Mouse (Mus musculus): ENCODE results near the gene Hacd1. TPM values are rescaled to one million over a fixed set of nuclear protein-coding genes. Genes with fewer than 3 reads are reported as not detected.

The Hacd1 gene
- total RNA-seq, 2 experiments from 2014 or later: 62.1 to 73.0 TPM

GRCm38 (mm10) chr2:14043011-14043410 is 12.9 kb downstream of the Hacd1 start:
- no peak for ATAC-seq (replicated peaks; ENCODE audit: low FRiP score, low TSS enrichment, poor library complexity, severe bottlenecking)

GRCm38 (mm10) chr2:14041249-14041648 is 14.7 kb downstream of the Hacd1 start:
- ATAC-seq (replicated peaks; ENCODE audit: low FRiP score, low TSS enrichment, poor library complexity, severe bottlenecking): peak; percentile 51

DNA sequence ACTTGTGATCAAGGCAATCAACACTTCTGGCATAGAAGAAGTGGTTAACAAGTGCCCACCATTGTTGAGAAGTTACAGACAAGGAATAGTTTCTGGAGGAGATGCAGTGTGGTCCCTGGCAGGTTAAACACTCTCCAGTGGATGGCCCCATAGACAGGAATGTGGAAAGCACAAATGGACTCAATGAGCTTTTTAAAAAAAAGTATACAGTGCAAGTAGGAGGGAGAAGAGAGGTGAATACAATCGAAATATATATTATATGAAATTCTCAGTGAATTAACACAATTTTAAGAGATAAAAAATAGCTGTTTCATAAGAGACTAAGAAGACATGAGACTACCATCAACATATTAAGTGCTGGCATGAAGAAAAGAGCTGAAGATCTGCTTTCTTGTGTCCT is 36.7 kb downstream of the Hacd1 start:
- no peak for ATAC-seq (replicated peaks; ENCODE audit: low FRiP score, low TSS enrichment, poor library complexity, severe bottlenecking)

- ATAC-seq (replicated peaks; ENCODE audit: low FRiP score, low TSS enrichment, poor library complexity, severe bottlenecking): no peak
Observed at GRCm38 (mm10) chr2:14005121-14005520, 50.8 kb downstream of the Hacd1 start.

- no peak for ATAC-seq (replicated peaks; ENCODE audit: low FRiP score, low TSS enrichment, poor library complexity, severe bottlenecking)
Observed at GRCm38 (mm10) chr2:13960136-13960535, 95.8 kb downstream of the Hacd1 start.

DNA sequence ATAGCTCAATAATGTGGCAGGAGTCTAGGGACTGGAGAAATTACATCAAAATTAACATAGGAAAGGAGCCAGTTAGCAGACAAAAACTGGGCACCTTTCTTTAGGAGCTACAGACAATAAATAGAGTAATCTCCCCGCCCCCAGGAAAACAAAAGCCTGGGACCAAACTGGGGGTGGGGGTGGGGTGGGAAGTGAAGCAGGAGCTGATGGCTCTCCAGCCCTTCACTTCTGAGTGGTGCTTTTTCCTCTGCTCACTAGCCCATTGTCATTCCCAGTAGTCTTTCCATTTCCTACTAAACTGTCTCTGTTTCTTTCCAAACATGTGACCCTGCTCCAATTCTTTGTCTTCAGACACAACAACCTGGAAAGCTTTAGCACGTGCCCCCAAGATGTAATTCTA is 99.5 kb downstream of the Hacd1 start:
- no peak for ATAC-seq (replicated peaks; ENCODE audit: low FRiP score, low TSS enrichment, poor library complexity, severe bottlenecking)

DNA sequence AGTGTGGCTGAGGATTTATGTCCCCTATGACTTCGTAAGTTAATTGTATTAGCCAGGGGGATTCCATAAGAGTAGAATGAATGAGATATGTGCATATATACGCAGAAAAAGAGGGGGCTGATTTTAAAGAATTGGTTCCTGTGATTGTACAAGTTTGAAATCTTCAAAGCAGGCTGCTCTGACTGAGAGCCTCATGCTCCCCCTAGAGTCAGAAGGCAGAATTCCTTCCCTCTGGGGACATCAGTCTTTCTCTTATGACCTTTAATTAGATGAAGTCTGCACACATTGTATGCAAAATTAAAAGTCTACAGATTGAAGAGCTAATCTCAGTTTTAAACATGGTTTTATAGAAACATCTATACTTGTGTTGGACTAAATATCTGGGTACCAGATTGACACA is 117.8 kb downstream of the Hacd1 start:
- ATAC-seq (replicated peaks; ENCODE audit: low FRiP score, low TSS enrichment, poor library complexity, severe bottlenecking): peak; percentile 71

- ATAC-seq (replicated peaks; ENCODE audit: low FRiP score, low TSS enrichment, poor library complexity, severe bottlenecking): peak; percentile 77
Observed at GRCm38 (mm10) chr2:13935343-13935742, 120.6 kb downstream of the Hacd1 start.

DNA sequence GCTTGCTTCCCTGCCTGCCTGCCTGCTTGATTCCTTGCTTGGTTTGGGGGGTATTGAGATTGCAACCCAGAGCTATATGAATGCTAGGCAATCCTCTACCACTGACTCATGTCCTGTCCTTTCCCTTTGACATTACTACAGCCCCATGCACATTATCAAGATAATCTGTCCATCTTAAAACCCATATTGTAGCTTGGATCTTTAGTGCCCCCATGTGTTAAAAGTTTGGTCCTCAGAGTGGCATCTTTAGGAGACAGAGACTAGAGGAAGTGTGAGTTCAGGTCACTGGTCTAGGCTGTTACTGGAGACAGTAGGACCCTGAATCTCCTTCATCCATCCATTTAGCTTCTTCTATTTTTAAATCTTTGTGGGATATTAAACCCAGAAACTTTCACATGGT is 123.7 kb downstream of the Hacd1 start:
- ATAC-seq (replicated peaks; ENCODE audit: low FRiP score, low TSS enrichment, poor library complexity, severe bottlenecking): no peak

- no peak for ATAC-seq (replicated peaks; ENCODE audit: low FRiP score, low TSS enrichment, poor library complexity, severe bottlenecking)
Observed at GRCm38 (mm10) chr2:13930724-13931123, 125.2 kb downstream of the Hacd1 start.

GRCm38 (mm10) chr2:13888568-13888967 is 167.4 kb downstream of the Hacd1 start:
- no peak for ATAC-seq (replicated peaks; ENCODE audit: low FRiP score, low TSS enrichment, poor library complexity, severe bottlenecking)

DNA sequence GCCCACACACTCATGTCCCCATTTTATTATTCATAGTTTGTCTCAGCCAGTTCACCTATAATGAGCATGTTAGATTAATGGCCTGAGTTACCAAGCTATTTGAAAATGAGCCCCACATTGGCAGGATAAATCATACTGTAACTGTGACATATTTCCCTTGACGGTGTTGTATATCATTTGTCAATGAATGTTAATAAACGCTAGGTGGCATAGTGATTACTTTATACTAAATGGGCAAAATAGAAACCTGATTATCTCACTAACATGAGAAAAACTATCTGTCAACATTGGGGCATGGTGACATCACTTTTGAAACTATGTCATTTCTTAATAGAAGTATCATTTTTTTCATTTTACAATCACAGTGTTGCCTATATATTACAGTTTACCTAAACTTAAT is 198.5 kb downstream of the Hacd1 start:
- peak; percentile 70; the same call in 1 of the 2 replicates for ATAC-seq (replicated peaks; ENCODE audit: low FRiP score, low TSS enrichment, poor library complexity, severe bottlenecking)

GRCm38 (mm10) chr2:13855510-13855909 is 200.4 kb downstream of the Hacd1 start:
- ATAC-seq (replicated peaks; ENCODE audit: low FRiP score, low TSS enrichment, poor library complexity, severe bottlenecking): peak; percentile 55; the same call in 1 of the 2 replicates

DNA sequence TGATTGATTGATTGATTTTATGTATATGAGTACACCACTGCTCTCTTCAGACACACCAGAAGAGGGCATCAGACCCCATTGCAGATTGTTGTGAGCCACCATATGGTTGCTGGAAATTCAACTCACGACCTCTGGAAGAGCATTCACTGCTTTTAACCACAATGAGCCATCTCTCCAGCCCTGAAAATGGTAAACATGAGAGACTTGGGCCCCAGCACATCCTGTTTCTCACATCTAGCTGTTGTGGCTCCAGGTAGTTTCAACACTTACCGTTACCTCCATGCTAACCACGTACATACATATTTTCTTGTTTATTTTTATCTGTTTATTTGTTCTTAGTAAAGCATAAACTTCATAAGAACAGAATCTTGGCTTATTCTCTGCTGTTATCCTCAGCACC is 219.6 kb downstream of the Hacd1 start:
- no peak for ATAC-seq (replicated peaks; ENCODE audit: low FRiP score, low TSS enrichment, poor library complexity, severe bottlenecking)

DNA sequence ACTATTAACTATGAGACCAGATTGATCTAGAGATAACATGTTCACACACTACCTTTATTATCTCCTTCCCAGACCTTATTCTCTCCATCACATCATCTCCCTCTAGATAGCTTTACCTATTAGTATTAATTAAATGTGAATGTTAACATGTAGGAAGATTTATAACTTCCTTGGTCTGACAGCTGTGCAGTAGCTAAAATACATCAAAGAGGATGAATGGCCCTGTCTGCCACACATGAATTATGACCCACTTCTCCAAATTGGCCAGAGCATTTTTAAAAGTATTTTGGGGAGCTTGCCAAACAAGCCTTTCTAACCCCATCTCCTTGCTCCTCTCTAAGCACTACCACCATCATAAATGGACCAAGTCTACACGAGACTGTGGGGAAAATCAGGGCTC is 220.9 kb downstream of the Hacd1 start:
- no peak for ATAC-seq (replicated peaks; ENCODE audit: low FRiP score, low TSS enrichment, poor library complexity, severe bottlenecking)

GRCm38 (mm10) chr2:13816645-13817044 is 239.3 kb downstream of the Hacd1 start:
- no peak for ATAC-seq (replicated peaks; ENCODE audit: low FRiP score, low TSS enrichment, poor library complexity, severe bottlenecking)

- no peak for ATAC-seq (replicated peaks; ENCODE audit: low FRiP score, low TSS enrichment, poor library complexity, severe bottlenecking)
Observed at GRCm38 (mm10) chr2:13808593-13808992, 247.3 kb downstream of the Hacd1 start.

- peak; percentile 87 for ATAC-seq (replicated peaks; ENCODE audit: low FRiP score, low TSS enrichment, poor library complexity, severe bottlenecking)
Observed at GRCm38 (mm10) chr2:13808008-13808407, 247.9 kb downstream of the Hacd1 start.

- ATAC-seq (replicated peaks; ENCODE audit: low FRiP score, low TSS enrichment, poor library complexity, severe bottlenecking): 0 out of 2 replicates have a peak, but pooled peaks have one; percentile 48
Observed at GRCm38 (mm10) chr2:13806120-13806519, 249.8 kb downstream of the Hacd1 start.

DNA sequence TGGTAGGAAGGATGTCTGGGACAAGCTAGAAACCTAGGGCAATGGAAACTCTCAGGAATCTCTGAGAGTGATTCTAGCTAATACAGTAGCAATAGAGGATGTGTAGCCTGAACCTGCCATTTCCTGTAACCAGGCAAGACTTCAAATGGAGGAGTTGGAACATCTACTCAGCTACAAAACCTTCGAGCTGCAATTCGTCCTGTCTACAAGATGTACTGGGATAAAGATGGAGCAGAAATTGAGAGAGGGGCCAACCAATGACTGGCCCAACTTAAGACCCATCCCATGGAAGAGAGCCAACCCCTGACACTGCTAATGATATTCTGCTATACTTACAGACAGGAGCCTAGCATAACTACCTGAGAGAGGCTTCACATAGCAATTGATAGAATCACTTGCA is 255.3 kb downstream of the Hacd1 start:
- no peak for ATAC-seq (replicated peaks; ENCODE audit: low FRiP score, low TSS enrichment, poor library complexity, severe bottlenecking)
